ENCODE assay signal across 16 mouse cellular contexts in genomic region chr2:47302056-47302455, GRCm38 (mm10).
"Had no signal": no experiment of that assay in that cellular context is flagged by ENCODE, and none has a peak within 500 bp of the region (broad histone marks: within the 10 kb centered on the region; RNA-seq: fewer than 3 reads in every experiment).

No protein-coding gene starts in this region.

- H3K27ac ChIP-seq: neural tube, embryonic 12.5 days; neural tube, embryonic 13.5 days; neural tube, embryonic 15.5 days; stomach, embryonic 15.5 days; stomach, postnatal 0 days had no signal

- H3K27me3 ChIP-seq: neural tube, embryonic 12.5 days; neural tube, embryonic 13.5 days; neural tube, embryonic 15.5 days; stomach, embryonic 15.5 days had no signal

- H3K9ac ChIP-seq: neural tube, embryonic 12.5 days; neural tube, embryonic 13.5 days; neural tube, embryonic 15.5 days; stomach, embryonic 15.5 days had no signal

- H3K9me3 ChIP-seq: neural tube, embryonic 12.5 days; neural tube, embryonic 13.5 days; neural tube, embryonic 15.5 days; stomach, embryonic 15.5 days had no signal

- H3K36me3 ChIP-seq: neural tube, embryonic 12.5 days; neural tube, embryonic 13.5 days; neural tube, embryonic 15.5 days; stomach, embryonic 15.5 days had no signal

- DNase-seq: right cerebral cortex, adult 18-20 months; right cerebral cortex, postnatal 14 days; right cerebral cortex, postnatal 25 days; right cerebral cortex, postnatal 4 days; spleen, adult 18-20 months; thymus, adult 18-20 months; thymus, adult 2 months; thymus, postnatal 14 days; thymus, postnatal 25 days; thymus, postnatal 36 days; thymus, postnatal 4 days had no signal

- H3K4me3 ChIP-seq: neural tube, embryonic 12.5 days; neural tube, embryonic 13.5 days; neural tube, embryonic 15.5 days; stomach, embryonic 15.5 days had no signal

- H3K4me1 ChIP-seq: neural tube, embryonic 12.5 days; neural tube, embryonic 13.5 days; neural tube, embryonic 15.5 days; stomach, embryonic 15.5 days had no signal

- H3K4me2 ChIP-seq: neural tube, embryonic 12.5 days; neural tube, embryonic 13.5 days; neural tube, embryonic 15.5 days; stomach, embryonic 15.5 days had no signal
